Mouse (Mus musculus) stomach, postnatal 0 days (tissue): ENCODE measurements around the gene Sc5d. TPM values are rescaled to one million over a fixed set of nuclear protein-coding genes. Genes with fewer than 3 reads are reported as not detected.

ENCODE experiments used
- ATAC-seq: fragments of 200-750 bp; cut with Nextera tagmentation; 2 replicates; pipeline ENCODE4 v1.8.0; 2017; ENCODE audit not compliant: low FRiP score, low TSS enrichment
- DNase-seq: peaks from one replicate; pipeline ENCODE4 v3.0.0-alpha.2; 2016; ENCODE audit warnings: low spot score
- H3K27ac ChIP-seq: fragments of 300-500 bp; sonication (generic); replicated peaks from 2 replicates; pipeline ENCODE4 v1.5.1; 2014; ENCODE audit warnings: mild to moderate bottlenecking, control low read depth
- H3K27me3 ChIP-seq: fragments of 300-500 bp; sonication (generic); 2 replicates; pipeline ENCODE4 v1.6.1; 2014; ENCODE audit warnings: low read length; ENCODE audit not compliant: control insufficient read depth, insufficient read depth
- H3K36me3 ChIP-seq: fragments of 300-500 bp; sonication (generic); 2 replicates; pipeline ENCODE4 v1.6.1; 2014; ENCODE audit warnings: low read length, mixed read lengths; ENCODE audit not compliant: control insufficient read depth, insufficient read depth
- H3K4me1 ChIP-seq: fragments of 300-500 bp; sonication (generic); replicated peaks from 2 replicates; pipeline ENCODE4 v1.6.1; 2014; ENCODE audit warnings: antibody characterized with exemption; ENCODE audit not compliant: control insufficient read depth, insufficient read depth
- H3K4me2 ChIP-seq: fragments of 300-500 bp; sonication (generic); replicated peaks from 2 replicates; pipeline ENCODE4 v1.6.1; 2014; ENCODE audit warnings: low read depth, mild to moderate bottlenecking, control low read depth, moderate library complexity
- H3K4me3 ChIP-seq: fragments of 300-500 bp; sonication (generic); 2 replicates; pipeline ENCODE4 v1.5.1; 2014; ENCODE audit warnings: low read depth, low read length, control low read depth
- H3K9ac ChIP-seq: fragments of 300-500 bp; sonication (generic); 2 replicates; pipeline ENCODE4 v1.6.1; 2014; ENCODE audit warnings: mild to moderate bottlenecking, low read length, control low read depth, mixed read lengths
- H3K9me3 ChIP-seq: fragments of 300-500 bp; sonication (generic); 2 replicates; pipeline ENCODE4 v1.6.1; 2016; ENCODE audit warnings: low read length; ENCODE audit not compliant: control insufficient read depth
- CTCF ChIP-seq: IDR thresholded peaks from 2 replicates; pipeline ENCODE4 v1.5.1; 2016; ENCODE audit warnings: antibody characterized with exemption, low read depth, mild to moderate bottlenecking, moderate library complexity
- EP300 ChIP-seq: optimal IDR thresholded peaks from 2 replicates; pipeline ENCODE3; 2016; ENCODE audit warnings: antibody characterized with exemption
- WGBS: fragments of 180-500 bp; shearing (Covaris S2); extraction: QIAGEN DNeasy Blood & Tissue Kit; methylation state at CpG from one replicate; pipeline ENCODE4 v1.1.7; 2014; 5-methylcytosine and 5-hydroxymethylcytosine counted together
- polyA plus RNA-seq: library from polyadenylated mRNA; unstranded; fragments of >200 nt; fragmentation: Nextera tagmentation; extraction: Ambion mirVana; gene quantifications from 2 replicates; pipeline ENCODE4 v1.2.1, GENCODE M21; 2015

The Sc5d gene
- polyA plus RNA-seq, 1 experiment from 2014 or later: 110 TPM

GRCm38 (mm10) chr9:42231116-42231515 is 32.9 kb downstream of the Sc5d start:
- Histone ChIP-seq H3K9me3 (no peaks in the 10 kb centered on the region), H3K4me1 (no peaks in the 10 kb centered on the region), H3K27ac (no peak overlapping the region), H3K9ac (no peak overlapping the region), H3K4me3 (no peak overlapping the region), H3K4me2 (no peak overlapping the region), H3K27me3 (no peaks in the 10 kb centered on the region), H3K36me3 (no peaks in the 10 kb centered on the region)
- DNase-seq: no peak
- TF ChIP-seq CTCF (no peak), EP300 (no peak)
- ATAC-seq: no peak
- WGBS: 36% methylated on average over 5 of the region's 5 CpGs

GRCm38 (mm10) chr9:42230333-42230732 is 33.7 kb downstream of the Sc5d start:
- Histone ChIP-seq H3K4me2 (no peak overlapping the region), H3K4me1 (no peaks in the 10 kb centered on the region), H3K9me3 (no peaks in the 10 kb centered on the region), H3K9ac (no peak overlapping the region), H3K4me3 (no peak overlapping the region), H3K36me3 (no peaks in the 10 kb centered on the region), H3K27ac (no peak overlapping the region), H3K27me3 (no peaks in the 10 kb centered on the region)
- TF ChIP-seq CTCF (no peak), EP300 (no peak)
- 81% methylated on average over 2 of the region's 2 CpGs for WGBS
- ATAC-seq (no peak), DNase-seq (no peak)

- ATAC-seq (no peak), DNase-seq (no peak)
- no peak overlapping the region for H3K4me3 ChIP-seq
- TF ChIP-seq EP300 (no peak), CTCF (no peak)
- no peak overlapping the region for H3K4me2 ChIP-seq
- H3K9me3 ChIP-seq: no peaks in the 10 kb centered on the region
- 73% methylated on average over 12 of the region's 12 CpGs for WGBS
- no peaks in the 10 kb centered on the region for H3K4me1 ChIP-seq
- no peaks in the 10 kb centered on the region for H3K27me3 ChIP-seq
- H3K9ac ChIP-seq: no peak overlapping the region
- H3K27ac ChIP-seq: no peak overlapping the region
- H3K36me3 ChIP-seq: no peaks in the 10 kb centered on the region
Observed at GRCm38 (mm10) chr9:42229465-42230110, 34.5 kb downstream of the Sc5d start.

GRCm38 (mm10) chr9:42227804-42228203 is 36.3 kb downstream of the Sc5d start:
- no peaks in the 10 kb centered on the region for H3K27me3 ChIP-seq
- TF ChIP-seq EP300 (no peak), CTCF (no peak)
- WGBS: 86% methylated on average over 1 of the region's 1 CpGs
- no peak overlapping the region for H3K27ac ChIP-seq
- no peak overlapping the region for H3K4me2 ChIP-seq
- H3K36me3 ChIP-seq: no peaks in the 10 kb centered on the region
- ATAC-seq (peak; percentile 69; the same call in 1 of the 2 replicates), DNase-seq (peak; percentile 61)
- no peaks in the 10 kb centered on the region for H3K4me1 ChIP-seq
- H3K4me3 ChIP-seq: no peak overlapping the region
- H3K9me3 ChIP-seq: no peaks in the 10 kb centered on the region
- no peak overlapping the region for H3K9ac ChIP-seq

GRCm38 (mm10) chr9:42219001-42219660 is 44.9 kb downstream of the Sc5d start:
- 64% methylated on average over 12 of the region's 12 CpGs for WGBS
- H3K4me2 ChIP-seq: no peak overlapping the region

GRCm38 (mm10) chr9:42217685-42218084 is 46.4 kb downstream of the Sc5d start:
- Histone ChIP-seq H3K9me3 (no peaks in the 10 kb centered on the region), H3K36me3 (no peaks in the 10 kb centered on the region), H3K27me3 (no peaks in the 10 kb centered on the region), H3K4me3 (no peak overlapping the region), H3K9ac (no peak overlapping the region), H3K27ac (no peak overlapping the region), H3K4me2 (no peak overlapping the region; the same call in 1 of the 2 replicates), H3K4me1 (no peaks in the 10 kb centered on the region)
- 53% methylated on average over 10 of the region's 10 CpGs for WGBS
- ATAC-seq: peak; percentile 80
- TF ChIP-seq CTCF (peak; percentile 16; the same call in 1 of the 2 replicates), EP300 (no peak)
- peak; percentile 24 for DNase-seq

More at GRCm38 (mm10) chr9:42219001-42219660, 44.9 kb downstream of the Sc5d start:
- no peaks in the 10 kb centered on the region for H3K9me3 ChIP-seq
- H3K4me1 ChIP-seq: no peaks in the 10 kb centered on the region
- H3K4me3 ChIP-seq: no peak overlapping the region
- no peak overlapping the region for H3K27ac ChIP-seq
- ATAC-seq: no peak
- TF ChIP-seq EP300: no peak
- no peak for TF ChIP-seq CTCF
- H3K27me3 ChIP-seq: no peaks in the 10 kb centered on the region
- H3K9ac ChIP-seq: no peak overlapping the region
- DNase-seq: no peak
- no peaks in the 10 kb centered on the region for H3K36me3 ChIP-seq
